Mouse (Mus musculus) midbrain, embryonic 11.5 days (tissue): Measurements from ENCODE around the gene Nfe2l2. TPM values are rescaled to one million over a fixed set of nuclear protein-coding genes. Genes with fewer than 3 reads are reported as not detected.

Experiments
- ATAC-seq: fragments of 200-750 bp; cut with Nextera tagmentation; 2 replicates; pipeline ENCODE4 v1.8.0; 2017; ENCODE audit warnings: moderate TSS enrichment, moderate library complexity; ENCODE audit not compliant: low FRiP score
- DNase-seq: peaks from one replicate; pipeline ENCODE4 v3.0.0; 2015; ENCODE audit warnings: low spot score; ENCODE audit errors: missing footprints
- H3K27ac ChIP-seq: fragments of 300-500 bp; sonication (generic); 2 replicates; pipeline ENCODE4 v1.5.1; 2014; ENCODE audit warnings: low read depth, low read length
- H3K27me3 ChIP-seq: fragments of 300-500 bp; sonication (generic); 2 replicates; pipeline ENCODE4 v1.6.1; 2014; ENCODE audit warnings: mild to moderate bottlenecking, low read length, moderate library complexity, mixed read lengths; ENCODE audit not compliant: control insufficient read depth, insufficient read depth
- H3K36me3 ChIP-seq: fragments of 300-500 bp; sonication (generic); 2 replicates; pipeline ENCODE4 v1.6.1; 2014; ENCODE audit warnings: mild to moderate bottlenecking, low read length, moderate library complexity, mixed read lengths; ENCODE audit not compliant: control insufficient read depth, insufficient read depth
- H3K4me1 ChIP-seq: fragments of 300-500 bp; sonication (generic); 2 replicates; pipeline ENCODE4 v1.6.1; 2014; ENCODE audit warnings: low read length; ENCODE audit not compliant: control insufficient read depth, insufficient read depth
- H3K4me2 ChIP-seq: fragments of 300-500 bp; sonication (generic); 2 replicates; pipeline ENCODE4 v1.6.1; 2014; ENCODE audit warnings: mild to moderate bottlenecking, moderate library complexity
- H3K4me3 ChIP-seq: fragments of 300-500 bp; sonication (generic); 2 replicates; pipeline ENCODE4 v1.5.1; 2014; ENCODE audit warnings: low read depth, low read length
- H3K9ac ChIP-seq: fragments of 300-500 bp; sonication (generic); 2 replicates; pipeline ENCODE4 v1.6.1; 2014; ENCODE audit warnings: low read length
- H3K9me3 ChIP-seq: fragments of 300-500 bp; sonication (generic); 2 replicates; pipeline ENCODE4 v1.6.1; 2016; ENCODE audit warnings: low read length; ENCODE audit not compliant: control insufficient read depth
- WGBS: fragments of 180-500 bp; shearing (Covaris S2); extraction: QIAGEN DNeasy Blood & Tissue Kit; methylation state at CpG from one replicate; pipeline ENCODE4 v1.1.7; 2014; 5-methylcytosine and 5-hydroxymethylcytosine counted together
- polyA plus RNA-seq: library from polyadenylated mRNA; unstranded; fragments of >200 nt; fragmentation: Nextera tagmentation; extraction: Ambion mirVana; gene quantifications from 2 replicates; pipeline ENCODE4 v1.2.1, GENCODE M21; 2014

Gene Nfe2l2
- 27.0 and 31.8 TPM in 2 replicates for polyA plus RNA-seq

GRCm38 (mm10) chr2:75704234-75705161 lies at the start of gene Nfe2l2:
Gene Nfe2l2 (minus strand): TSS chr2:75704641.
- Histone ChIP-seq H3K9ac (peak within 1 kb of the TSS; percentile 76), H3K4me3 (peak within 1 kb of the TSS; percentile 63), H3K9me3 (no peaks in the 10 kb centered on the region), H3K27ac (peak within 1 kb of the TSS; percentile 85), H3K4me1 (peaks cover 16% of the 10 kb centered on the region), H3K4me2 (peak within 1 kb of the TSS; percentile 76), H3K36me3 (no peaks in the 10 kb centered on the region), H3K27me3 (no peaks in the 10 kb centered on the region)
- under 1% methylated on average over 57 of the region's 58 CpGs for WGBS
- DNase-seq = peak; percentile 100
- peak; percentile 90 for ATAC-seq

DNA sequence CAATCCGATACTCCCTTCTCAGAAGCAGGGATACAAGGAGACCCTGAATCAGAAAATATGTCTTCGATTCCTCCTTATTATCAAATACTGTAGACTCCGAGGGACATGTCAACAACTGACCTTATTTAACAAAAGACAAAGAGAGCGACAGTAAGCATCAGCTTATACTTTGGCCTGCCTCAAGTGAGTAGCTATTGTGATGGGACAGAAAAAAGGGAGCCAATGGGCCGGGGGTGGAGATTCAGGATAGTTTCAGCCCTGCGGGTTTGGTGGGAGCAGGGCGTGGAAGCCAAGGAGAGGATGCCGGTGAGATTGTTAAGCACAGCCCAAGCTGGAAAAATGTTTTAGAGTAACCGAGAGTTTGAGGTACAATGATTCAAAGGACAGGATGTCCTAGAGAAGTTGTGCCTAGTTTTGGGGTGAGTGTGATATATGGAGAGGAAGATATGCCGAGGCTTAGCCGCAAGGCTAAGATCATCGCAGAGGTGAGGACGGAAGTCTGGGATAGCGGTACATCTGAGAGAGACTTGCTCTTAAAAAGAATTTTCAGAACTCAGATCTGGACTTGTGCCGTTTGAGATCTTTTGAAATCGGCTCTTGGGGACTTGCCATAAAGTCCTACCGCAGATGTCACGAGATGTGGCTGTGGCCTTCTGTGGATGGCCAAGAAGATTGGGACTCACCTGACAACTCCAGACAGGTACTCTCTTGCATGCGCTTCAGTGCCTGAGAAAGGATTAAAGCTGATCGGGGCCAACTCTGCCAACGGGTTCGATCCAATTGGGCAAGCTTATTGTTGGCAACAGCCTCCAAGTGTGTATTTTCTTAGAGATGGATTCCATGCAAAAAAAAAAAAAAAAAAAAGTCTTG lies 48.1 kb upstream of the Nfe2l2 start:
- 89% methylated on average over 22 of the region's 22 CpGs for WGBS

DNA sequence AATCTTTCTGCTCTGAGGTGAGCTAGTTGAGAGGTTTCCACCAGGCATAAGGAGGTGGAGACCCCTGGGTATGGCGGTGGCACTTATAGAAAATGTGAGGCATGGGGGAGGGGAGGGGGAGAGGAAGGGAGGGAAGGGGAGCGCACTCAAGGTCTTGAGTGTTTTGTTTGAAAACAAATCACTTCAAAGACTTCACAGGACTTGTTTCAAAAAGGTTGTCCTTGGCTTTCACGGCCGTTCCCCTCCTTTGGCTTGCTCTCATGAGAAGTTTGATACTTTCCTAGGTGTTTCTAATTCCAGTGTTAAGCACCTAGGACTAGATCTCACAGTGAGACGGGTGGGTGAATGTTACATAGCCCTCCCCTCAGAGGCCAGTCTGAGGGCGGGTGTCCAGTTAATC lies 47.5 kb upstream of the Nfe2l2 start:
- ATAC-seq = no peak
- Histone ChIP-seq H3K9ac (no peak overlapping the region), H3K27ac (no peak overlapping the region), H3K4me3 (no peak overlapping the region), H3K27me3 (no peaks in the 10 kb centered on the region), H3K4me1 (no peaks in the 10 kb centered on the region; the same call in 1 of the 2 replicates), H3K9me3 (no peaks in the 10 kb centered on the region), H3K4me2 (no peak overlapping the region), H3K36me3 (no peaks in the 10 kb centered on the region)
- 63% methylated on average over 6 of the region's 6 CpGs for WGBS
- DNase-seq = peak; percentile 37

More for the DNA sequence above, 48.1 kb upstream of the Nfe2l2 start:
- Histone ChIP-seq H3K27me3 (no peaks in the 10 kb centered on the region), H3K36me3 (no peaks in the 10 kb centered on the region), H3K4me3 (no peak overlapping the region), H3K27ac (no peak overlapping the region), H3K4me1 (peaks cover 5% of the 10 kb centered on the region; the same call in 1 of the 2 replicates), H3K9me3 (no peaks in the 10 kb centered on the region), H3K4me2 (no peak overlapping the region), H3K9ac (no peak overlapping the region)
- no peak for DNase-seq
- no peak for ATAC-seq

DNA sequence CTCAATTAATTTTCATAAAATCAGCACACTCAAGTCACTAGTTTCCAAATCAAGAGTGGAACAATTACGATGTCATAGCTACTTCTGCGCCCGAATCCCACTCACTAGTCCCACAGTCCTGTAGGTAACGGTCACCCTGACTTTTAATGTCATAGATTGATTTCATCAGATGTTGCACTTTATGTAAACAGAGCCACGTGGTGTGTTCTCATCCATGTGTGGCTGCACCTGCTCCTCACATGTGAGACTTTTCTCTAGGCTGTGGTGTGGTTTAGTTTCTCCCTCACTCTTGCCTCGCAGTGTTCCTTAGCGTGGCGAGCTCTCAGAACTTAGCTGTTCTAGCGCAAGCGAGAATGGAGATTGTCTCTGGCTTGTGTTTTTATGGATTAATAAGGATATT lies 46.4 kb upstream of the Nfe2l2 start:
- no peak overlapping the region for H3K4me3 ChIP-seq
- no peak for ATAC-seq
- no peaks in the 10 kb centered on the region for H3K9me3 ChIP-seq
- no peak overlapping the region for H3K9ac ChIP-seq
- no peak for DNase-seq
- H3K27me3 ChIP-seq = no peaks in the 10 kb centered on the region
- no peak overlapping the region for H3K27ac ChIP-seq
- no peak overlapping the region for H3K4me2 ChIP-seq
- H3K4me1 ChIP-seq = no peaks in the 10 kb centered on the region
- WGBS = 92% methylated on average over 10 of the region's 10 CpGs
- no peaks in the 10 kb centered on the region for H3K36me3 ChIP-seq

- ATAC-seq = no peak
- H3K27ac ChIP-seq = no peak overlapping the region
- no peak overlapping the region for H3K4me2 ChIP-seq
- no peaks in the 10 kb centered on the region for H3K9me3 ChIP-seq
- H3K4me1 ChIP-seq = no peaks in the 10 kb centered on the region
- no peaks in the 10 kb centered on the region for H3K27me3 ChIP-seq
- H3K36me3 ChIP-seq = no peaks in the 10 kb centered on the region
- 91% methylated on average over 2 of the region's 2 CpGs for WGBS
- DNase-seq = no peak
- no peak overlapping the region for H3K4me3 ChIP-seq
- no peak overlapping the region for H3K9ac ChIP-seq
Observed at GRCm38 (mm10) chr2:75750043-75750718, 45.7 kb upstream of the Nfe2l2 start.

GRCm38 (mm10) chr2:75748841-75749240 lies 44.4 kb upstream of the Nfe2l2 start:
- Histone ChIP-seq H3K4me3 (no peak overlapping the region), H3K9ac (no peak overlapping the region), H3K27ac (no peak overlapping the region), H3K4me1 (no peaks in the 10 kb centered on the region), H3K27me3 (no peaks in the 10 kb centered on the region), H3K4me2 (no peak overlapping the region), H3K36me3 (no peaks in the 10 kb centered on the region), H3K9me3 (no peaks in the 10 kb centered on the region)
- 94% methylated on average over 6 of the region's 6 CpGs for WGBS
- ATAC-seq (no peak), DNase-seq (no peak)

- H3K9ac ChIP-seq = no peak overlapping the region
- DNase-seq (no peak), ATAC-seq (no peak)
- H3K4me1 ChIP-seq = no peaks in the 10 kb centered on the region
- no peak overlapping the region for H3K27ac ChIP-seq
- H3K9me3 ChIP-seq = no peaks in the 10 kb centered on the region
- H3K4me2 ChIP-seq = no peak overlapping the region
- no peaks in the 10 kb centered on the region for H3K36me3 ChIP-seq
- H3K27me3 ChIP-seq = no peaks in the 10 kb centered on the region
- WGBS = 83% methylated on average over 2 of the region's 2 CpGs
- H3K4me3 ChIP-seq = no peak overlapping the region
Observed at GRCm38 (mm10) chr2:75737006-75737503, 32.6 kb upstream of the Nfe2l2 start.

DNA sequence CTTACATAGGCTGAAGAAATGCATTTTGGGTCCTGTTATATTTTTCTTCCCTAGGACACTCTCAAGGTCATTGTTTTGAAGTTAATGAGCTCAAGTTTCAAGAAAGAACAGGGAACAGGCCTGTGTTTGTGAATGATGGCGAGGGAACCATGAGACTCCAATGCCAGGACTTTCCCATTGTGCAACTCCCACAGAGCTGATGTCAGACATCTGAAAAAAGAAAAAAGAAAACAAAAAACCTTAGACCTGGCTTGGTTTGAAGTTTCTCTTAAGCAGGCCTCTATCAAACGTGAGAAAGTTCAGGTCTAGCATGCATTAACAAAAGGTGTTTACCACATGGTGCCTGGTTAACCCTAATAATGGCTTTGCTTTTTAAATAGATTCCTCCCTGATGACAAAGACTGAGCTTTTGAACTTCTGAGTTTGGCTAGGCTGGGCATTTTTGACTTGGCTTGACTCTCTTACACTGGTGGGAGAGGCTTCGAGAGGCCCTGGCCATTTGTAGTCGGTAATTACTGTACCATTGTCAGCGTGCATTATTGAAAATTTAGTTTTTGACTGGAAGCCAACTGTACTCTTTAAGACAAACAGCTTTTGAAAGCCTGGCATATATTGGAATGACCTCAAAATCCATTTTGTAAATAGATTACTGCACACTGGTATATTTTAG lies 29.9 kb upstream of the Nfe2l2 start:
- Histone ChIP-seq H3K4me1 (no peaks in the 10 kb centered on the region), H3K27ac (no peak overlapping the region), H3K36me3 (no peaks in the 10 kb centered on the region), H3K27me3 (no peaks in the 10 kb centered on the region), H3K9me3 (no peaks in the 10 kb centered on the region), H3K9ac (no peak overlapping the region), H3K4me3 (no peak overlapping the region), H3K4me2 (no peak overlapping the region)
- WGBS = 80% methylated on average over 5 of the region's 5 CpGs
- DNase-seq = no peak
- no peak for ATAC-seq
